Mouse (Mus musculus): ENCODE results near the gene Parp4.

GRCm38 (mm10) chr14:56605136-56605535, 29.7 kb downstream of the Parp4 start:
- TF ChIP-seq CTCF (conservative IDR thresholded peaks at IDR 0.05; ENCODE audit: low read length): no peak
- no peak for TF ChIP-seq POU5F1 (IDR thresholded peaks at IDR 0.05; ENCODE audit: borderline replicate concordance, low read length)
- no peak for TF ChIP-seq NANOG (IDR thresholded peaks at IDR 0.05; ENCODE audit: borderline replicate concordance, low read length)
